Mouse (Mus musculus) thymus, adult 2 months (tissue): ENCODE measurements around the gene Lsamp. TPM values are rescaled to one million over a fixed set of nuclear protein-coding genes. Genes with fewer than 3 reads are reported as not detected.

Source experiments
- DNase-seq: peaks from one replicate; pipeline ENCODE4 v3.0.0; 2021
- H3K27ac ChIP-seq: fragments of 200-500 bp; 2 replicates; pipeline ENCODE4 v1.5.1; 2012; ENCODE audit warnings: low read length, control low read depth; ENCODE audit not compliant: control insufficient read depth, insufficient read depth
- H3K27me3 ChIP-seq: fragments of 200-500 bp; 2 replicates; pipeline ENCODE4 v1.6.1; 2012; ENCODE audit warnings: mild to moderate bottlenecking, low read length, moderate library complexity, mixed read lengths; ENCODE audit not compliant: control insufficient read depth, insufficient read depth
- H3K36me3 ChIP-seq: fragments of 200-500 bp; 2 replicates; pipeline ENCODE4 v1.6.1; 2012; ENCODE audit warnings: mild to moderate bottlenecking, low read length, moderate library complexity; ENCODE audit not compliant: control insufficient read depth, insufficient read depth
- H3K4me1 ChIP-seq: fragments of 200-500 bp; replicated peaks from 2 replicates; pipeline ENCODE4 v1.6.1; 2012; ENCODE audit warnings: low read length; ENCODE audit not compliant: control insufficient read depth, insufficient read depth
- H3K4me3 ChIP-seq: fragments of 200-500 bp; 2 replicates; pipeline ENCODE4 v1.5.1; 2012; ENCODE audit warnings: mild to moderate bottlenecking, low read length, control low read depth, moderate library complexity; ENCODE audit not compliant: control insufficient read depth, insufficient read depth
- CTCF ChIP-seq: fragments of 200-500 bp; IDR thresholded peaks from 2 replicates; pipeline ENCODE4 v1.5.1; 2012; ENCODE audit warnings: mild to moderate bottlenecking, control low read depth, low read length, moderate library complexity, borderline replicate concordance; ENCODE audit not compliant: control insufficient read depth, poor library complexity, insufficient read depth; ENCODE audit errors: extremely low read depth
- POLR2A ChIP-seq: fragments of 200-500 bp; IDR thresholded peaks from 2 replicates; pipeline ENCODE4 v1.6.1; 2012; ENCODE audit warnings: mild to moderate bottlenecking, low read length, control low read depth, moderate library complexity; ENCODE audit not compliant: control insufficient read depth, poor library complexity, insufficient read depth; ENCODE audit errors: extremely low read depth
- WGBS: fragments of 180-500 bp; shearing (Covaris S2); methylation state at CpG from one replicate; pipeline ENCODE4 v1.1.7; 2018; 5-methylcytosine and 5-hydroxymethylcytosine counted together
- polyA plus RNA-seq: library from polyadenylated mRNA; depleted of rRNA; stranded (reverse); fragments of >200 nt; gene quantifications from 2 replicates; pipeline ENCODE4 v1.2.3, GENCODE M21; 2012

The Lsamp gene
- polyA plus RNA-seq, 1 experiment = 0.36 TPM

DNA sequence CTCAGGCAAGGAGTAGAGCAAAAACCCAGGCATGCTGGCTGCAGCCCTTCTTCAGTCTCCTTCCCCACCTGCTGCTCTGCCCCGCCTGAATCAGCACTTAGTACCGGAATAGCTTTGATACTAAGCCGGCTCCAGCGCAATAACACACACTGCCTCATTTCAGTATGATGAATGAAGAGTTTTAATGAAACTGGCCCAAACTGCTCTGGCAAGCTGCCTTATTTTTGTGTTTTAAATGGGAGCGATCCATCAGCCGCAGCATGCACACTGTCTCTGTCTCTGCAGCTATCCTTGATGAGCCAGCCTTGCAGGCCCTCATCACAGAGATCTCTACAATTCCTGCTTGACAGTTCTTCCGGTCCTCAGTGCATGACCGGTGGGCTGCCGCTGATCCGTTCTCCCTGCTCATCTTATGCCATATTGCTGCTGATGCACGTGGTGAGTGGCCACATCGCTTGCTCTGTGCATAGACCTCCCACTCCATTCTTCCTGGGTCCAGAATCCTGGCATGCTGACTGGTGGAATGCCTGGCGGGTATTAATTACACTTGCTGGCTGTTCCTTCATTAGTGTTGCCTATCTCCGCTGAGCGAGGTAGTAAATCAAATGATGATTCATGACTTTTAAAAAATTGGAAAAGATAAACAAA is 479.4 kb downstream of the Lsamp start:
- WGBS = 83% methylated on average over 15 of the region's 15 CpGs
- Histone ChIP-seq H3K4me3 (no peak overlapping the region), H3K4me1 (no peaks in the 10 kb centered on the region), H3K27me3 (no peaks in the 10 kb centered on the region), H3K27ac (no peak overlapping the region), H3K36me3 (no peaks in the 10 kb centered on the region)
- TF ChIP-seq CTCF = no peak
- no peak for TF ChIP-seq POLR2A
- DNase-seq = no peak

DNA sequence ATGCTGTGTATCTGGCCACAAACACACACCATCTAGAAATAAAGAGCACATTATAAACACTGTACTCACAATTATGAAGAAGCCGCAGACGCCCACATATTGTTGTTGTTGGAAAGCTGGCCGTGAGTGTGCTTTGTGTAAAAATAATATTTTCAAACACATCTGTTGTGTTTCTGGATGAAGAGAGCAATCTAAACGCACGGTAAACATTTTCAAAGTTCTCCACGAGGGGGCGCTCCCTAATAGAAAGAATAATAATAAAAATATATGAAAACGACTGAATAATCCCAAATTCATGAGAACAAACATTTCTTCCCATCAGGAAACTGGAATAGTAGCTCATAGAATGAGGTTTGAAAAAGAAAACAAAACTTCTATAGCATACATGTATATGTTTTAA is 482.4 kb downstream of the Lsamp start:
- Histone ChIP-seq H3K27ac (no peak overlapping the region), H3K36me3 (no peaks in the 10 kb centered on the region), H3K4me1 (no peaks in the 10 kb centered on the region), H3K27me3 (no peaks in the 10 kb centered on the region), H3K4me3 (no peak overlapping the region)
- no peak for DNase-seq
- TF ChIP-seq CTCF (no peak), POLR2A (no peak)
- 27% methylated on average over 8 of the region's 8 CpGs for WGBS

DNA sequence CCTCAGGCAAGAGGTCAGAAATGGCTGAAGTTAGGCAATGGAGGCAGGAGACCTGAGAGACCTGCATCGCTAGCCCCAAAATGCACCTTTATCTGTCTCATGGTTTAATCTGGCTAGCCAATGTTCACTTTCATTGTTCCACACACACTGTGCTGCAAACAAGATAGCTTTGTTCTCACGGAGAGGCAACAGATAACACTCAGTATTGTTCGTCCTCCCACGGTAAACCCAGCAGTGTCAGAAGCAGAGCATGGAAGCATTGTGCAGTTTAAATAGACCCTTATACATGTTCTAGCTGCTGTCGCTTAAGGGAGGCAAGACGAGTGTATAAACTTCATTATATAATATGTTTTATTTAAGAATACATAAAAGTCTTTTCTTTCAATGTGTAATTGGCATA is 486.8 kb downstream of the Lsamp start:
- TF ChIP-seq POLR2A (no peak), CTCF (no peak)
- 79% methylated on average over 6 of the region's 6 CpGs for WGBS
- H3K36me3 ChIP-seq = no peaks in the 10 kb centered on the region

DNA sequence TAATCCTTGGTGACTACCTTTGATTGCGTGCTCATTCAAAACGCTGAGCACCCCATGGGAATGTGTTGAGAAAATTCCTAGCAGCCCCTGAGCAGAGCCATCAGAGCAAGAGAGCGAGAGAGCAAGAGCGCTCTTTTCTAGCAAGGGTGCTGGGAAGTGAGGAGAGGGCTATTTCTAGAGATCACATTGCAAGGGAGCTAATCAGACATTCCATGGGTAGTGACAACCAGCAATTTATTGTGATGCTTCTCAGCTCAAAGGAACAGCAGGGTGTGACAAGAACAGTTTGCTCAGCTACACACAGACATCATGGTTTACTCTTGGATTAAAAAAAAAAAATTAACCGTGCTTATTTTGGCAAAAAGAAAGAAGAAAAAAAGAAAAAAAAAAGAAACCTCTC is 487.8 kb downstream of the Lsamp start:
- no peak for DNase-seq
- Histone ChIP-seq H3K36me3 (no peaks in the 10 kb centered on the region), H3K27ac (no peak overlapping the region), H3K27me3 (no peaks in the 10 kb centered on the region), H3K4me1 (no peaks in the 10 kb centered on the region), H3K4me3 (no peak overlapping the region)
- TF ChIP-seq POLR2A (no peak), CTCF (no peak)
- 90% methylated on average over 5 of the region's 5 CpGs for WGBS

More for the DNA sequence above, 486.8 kb downstream of the Lsamp start:
- no peaks in the 10 kb centered on the region for H3K27me3 ChIP-seq
- H3K4me3 ChIP-seq = no peak overlapping the region
- DNase-seq = no peak
- H3K4me1 ChIP-seq = no peaks in the 10 kb centered on the region
- H3K27ac ChIP-seq = no peak overlapping the region

DNA sequence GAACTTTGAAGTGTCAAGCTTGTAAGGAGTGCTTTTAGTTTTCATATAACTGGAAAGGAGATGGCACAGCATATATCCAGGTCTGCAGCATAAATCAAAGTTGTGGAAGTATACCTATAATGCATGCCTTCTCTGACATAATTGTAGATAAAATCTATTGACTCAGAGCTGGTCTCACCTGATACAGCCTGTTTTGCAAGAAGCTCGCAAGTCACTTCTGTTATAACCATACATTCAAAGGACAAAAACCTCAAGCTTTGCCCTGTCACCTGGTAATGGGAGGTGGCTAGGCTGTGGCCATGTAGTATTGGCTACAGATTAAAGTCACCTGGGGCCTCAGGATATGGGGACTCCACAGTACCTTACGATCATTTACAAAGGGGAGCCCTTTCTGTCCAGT is 507.4 kb downstream of the Lsamp start:
- H3K36me3 ChIP-seq = no peaks in the 10 kb centered on the region
- 88% methylated on average over 2 of the region's 2 CpGs for WGBS
- TF ChIP-seq POLR2A = no peak
- no peak for TF ChIP-seq CTCF
- H3K27me3 ChIP-seq = no peaks in the 10 kb centered on the region
- H3K27ac ChIP-seq = no peak overlapping the region
- H3K4me3 ChIP-seq = no peak overlapping the region
- H3K4me1 ChIP-seq = no peaks in the 10 kb centered on the region
- DNase-seq = no peak

DNA sequence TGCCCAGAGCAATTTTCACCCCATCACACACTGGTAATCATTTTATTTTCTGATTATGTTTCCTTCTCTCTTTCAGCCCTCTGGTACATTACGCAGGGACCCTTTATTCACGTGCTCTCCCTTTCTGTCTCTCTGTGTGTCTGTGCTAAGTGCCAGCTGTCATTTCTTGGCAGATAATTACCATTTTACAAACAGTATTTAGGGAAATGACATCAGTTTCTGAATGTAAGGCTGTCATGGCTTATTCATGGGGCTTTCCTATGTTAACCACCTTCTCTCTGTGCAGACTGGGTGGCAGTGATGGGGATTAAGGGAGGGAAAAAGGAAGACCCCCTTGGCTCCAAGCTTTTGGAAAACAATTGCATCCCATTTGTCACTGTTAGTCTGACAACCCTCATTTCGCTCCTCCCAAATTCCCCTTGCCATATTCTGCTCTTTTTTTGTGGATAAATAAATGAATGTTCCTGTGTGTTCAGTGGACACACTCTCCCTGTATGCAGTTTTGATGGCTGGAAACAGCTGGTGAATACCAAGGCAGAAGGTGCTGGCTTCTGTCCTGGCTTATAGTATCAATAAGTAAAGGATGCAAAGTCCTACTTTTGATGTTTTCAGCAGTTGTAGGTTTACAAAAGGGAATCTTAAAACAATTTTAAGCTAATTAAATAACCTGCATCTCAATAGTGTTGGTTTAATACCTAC is 520.2 kb downstream of the Lsamp start:
- H3K4me1 ChIP-seq = no peaks in the 10 kb centered on the region
- DNase-seq = no peak
- no peaks in the 10 kb centered on the region for H3K36me3 ChIP-seq
- H3K27ac ChIP-seq = no peak overlapping the region
- 81% methylated on average over 3 of the region's 3 CpGs for WGBS
- H3K4me3 ChIP-seq = no peak overlapping the region
- no peaks in the 10 kb centered on the region for H3K27me3 ChIP-seq
- TF ChIP-seq POLR2A (no peak), CTCF (no peak)
